Mouse (Mus musculus) hindbrain, postnatal 0 days (tissue): ENCODE results near the gene Gp1ba. TPM values are rescaled to one million over a fixed set of nuclear protein-coding genes. Genes with fewer than 3 reads are reported as not detected.
A peak's percentile ranks its signal among the peaks of the same experiment; 100 is the strongest.

ENCODE experiments used
- ATAC-seq: fragments of 200-750 bp; cut with Nextera tagmentation; 2 replicates; pipeline ENCODE4 v1.8.0; 2017; ENCODE audit warnings: mild to moderate bottlenecking, moderate TSS enrichment, moderate library complexity
- DNase-seq: peaks from one replicate; pipeline ENCODE4 v3.0.0-alpha.2; 2015; ENCODE audit warnings: low spot score
- H3K27ac ChIP-seq: fragments of 300-500 bp; sonication (generic); 2 replicates; pipeline ENCODE4 v1.5.1; 2014; ENCODE audit warnings: mild to moderate bottlenecking
- H3K27me3 ChIP-seq: fragments of 300-500 bp; sonication (generic); 2 replicates; pipeline ENCODE4 v1.6.1; 2014; ENCODE audit warnings: low read length, mixed read lengths; ENCODE audit not compliant: insufficient read depth
- H3K36me3 ChIP-seq: fragments of 300-500 bp; sonication (generic); 2 replicates; pipeline ENCODE4 v1.6.1; 2014; ENCODE audit warnings: low read length, mixed read lengths; ENCODE audit not compliant: insufficient read depth
- H3K4me1 ChIP-seq: fragments of 300-500 bp; sonication (generic); 2 replicates; pipeline ENCODE4 v1.6.1; 2014; ENCODE audit warnings: antibody characterized with exemption, low read length, mixed read lengths; ENCODE audit not compliant: insufficient read depth
- H3K4me2 ChIP-seq: fragments of 300-500 bp; sonication (generic); 2 replicates; pipeline ENCODE4 v1.6.1; 2014; ENCODE audit warnings: low read depth, mild to moderate bottlenecking, low read length, moderate library complexity, mixed read lengths
- H3K4me3 ChIP-seq: fragments of 300-500 bp; sonication (generic); 2 replicates; pipeline ENCODE4 v1.5.1; 2014; ENCODE audit warnings: low read length
- H3K9ac ChIP-seq: fragments of 300-500 bp; sonication (generic); replicated peaks from 2 replicates; pipeline ENCODE4 v1.6.1; 2014; ENCODE audit warnings: mild to moderate bottlenecking, low read length, moderate library complexity, mixed read lengths
- H3K9me3 ChIP-seq: fragments of 300-500 bp; sonication (generic); 2 replicates; pipeline ENCODE4 v1.6.1; 2016; ENCODE audit warnings: low read length, mixed read lengths
- CTCF ChIP-seq: IDR thresholded peaks from 2 replicates; pipeline ENCODE4 v1.5.1; 2016; ENCODE audit warnings: antibody characterized with exemption, control low read depth, low read depth
- WGBS: fragments of 180-500 bp; shearing (Covaris S2); extraction: QIAGEN DNeasy Blood & Tissue Kit; methylation state at CpG from one replicate; pipeline ENCODE4 v1.1.7; 2014; 5-methylcytosine and 5-hydroxymethylcytosine counted together
- polyA plus RNA-seq: library from polyadenylated mRNA; unstranded; fragments of >200 nt; fragmentation: Nextera tagmentation; extraction: Ambion mirVana; gene quantifications from 2 replicates; pipeline ENCODE4 v1.2.1, GENCODE M21; 2015
- total RNA-seq: library from RNA; depleted of rRNA; stranded (reverse); fragments of >200 nt; gene quantifications from 2 replicates; pipeline ENCODE4 v1.2.3, GENCODE M21; 2014

Gene Gp1ba
- total and polyA plus RNA-seq, 2 experiments from 2014 or later: 0.24 TPM; not detected in 1

GRCm38 (mm10) chr11:70668335-70668770, 29.4 kb downstream of the Gp1ba start:
- DNase-seq (no peak), ATAC-seq (no peak)
- no peak for TF ChIP-seq CTCF
- Histone ChIP-seq H3K36me3 (peaks cover 19% of the 10 kb centered on the region), H3K27ac (peak overlapping the region; percentile 98), H3K4me3 (peak overlapping the region; percentile 58), H3K27me3 (no peaks in the 10 kb centered on the region), H3K4me1 (peaks cover 4% of the 10 kb centered on the region; the same call in 1 of the 2 replicates), H3K9ac (peak overlapping the region; percentile 56), H3K9me3 (no peaks in the 10 kb centered on the region), H3K4me2 (peak overlapping the region; percentile 88)
- under 1% methylated on average over 15 of the region's 15 CpGs for WGBS

GRCm38 (mm10) chr11:70668771-70669505, 30.0 kb downstream of the Gp1ba start, which contains the start of gene Spag7:
Spag7 (minus strand) TSS chr11:70669416.
- H3K4me3 ChIP-seq: peak within 1 kb of the TSS; percentile 58
- H3K9me3 ChIP-seq: no peaks in the 10 kb centered on the region
- peaks cover 4% of the 10 kb centered on the region; the same call in 1 of the 2 replicates for H3K4me1 ChIP-seq
- H3K4me2 ChIP-seq: peak within 1 kb of the TSS; percentile 92
- H3K9ac ChIP-seq: peak within 1 kb of the TSS; percentile 73
- H3K36me3 ChIP-seq: peaks cover 14% of the 10 kb centered on the region
- TF ChIP-seq CTCF: no peak; the same call in 1 of the 2 replicates
- WGBS: under 1% methylated on average over 43 of the region's 44 CpGs
- peak; percentile 98 for DNase-seq
- peak; percentile 97 for ATAC-seq
- peak within 1 kb of the TSS; percentile 98 for H3K27ac ChIP-seq
- H3K27me3 ChIP-seq: no peaks in the 10 kb centered on the region

GRCm38 (mm10) chr11:70669582-70670345, 30.8 kb downstream of the Gp1ba start:
- peak overlapping the region; percentile 92 for H3K4me2 ChIP-seq
- H3K27me3 ChIP-seq: no peaks in the 10 kb centered on the region
- WGBS: under 1% methylated on average over 31 of the region's 31 CpGs
- peak overlapping the region; percentile 73 for H3K9ac ChIP-seq
- H3K4me1 ChIP-seq: peaks cover 4% of the 10 kb centered on the region; the same call in 1 of the 2 replicates
- no peaks in the 10 kb centered on the region for H3K9me3 ChIP-seq
- DNase-seq: peak; percentile 83
- ATAC-seq: peak; percentile 38
- H3K4me3 ChIP-seq: peak overlapping the region; percentile 58
- TF ChIP-seq CTCF: peak; percentile 63
- peak overlapping the region; percentile 98 for H3K27ac ChIP-seq
- peaks cover 5% of the 10 kb centered on the region; the same call in 1 of the 2 replicates for H3K36me3 ChIP-seq

- peak overlapping the region; percentile 92 for H3K4me2 ChIP-seq
- no peaks in the 10 kb centered on the region for H3K9me3 ChIP-seq
- no peak for ATAC-seq
- peak overlapping the region; percentile 58 for H3K4me3 ChIP-seq
- H3K27me3 ChIP-seq: no peaks in the 10 kb centered on the region
- TF ChIP-seq CTCF: no peak
- peaks cover 2% of the 10 kb centered on the region; the same call in 1 of the 2 replicates for H3K36me3 ChIP-seq
- 37% methylated on average over 14 of the region's 14 CpGs for WGBS
- peaks cover 4% of the 10 kb centered on the region; the same call in 1 of the 2 replicates for H3K4me1 ChIP-seq
- no peak for DNase-seq
- H3K27ac ChIP-seq: peak overlapping the region; percentile 98
- H3K9ac ChIP-seq: peak overlapping the region; percentile 73
Observed at GRCm38 (mm10) chr11:70670483-70670882, 31.6 kb downstream of the Gp1ba start.

GRCm38 (mm10) chr11:70671333-70672047, 32.6 kb downstream of the Gp1ba start:
- 83% methylated on average over 16 of the region's 16 CpGs for WGBS
- no peak for TF ChIP-seq CTCF
- Histone ChIP-seq H3K36me3 (peaks cover 8% of the 10 kb centered on the region; the same call in 1 of the 2 replicates), H3K27me3 (no peaks in the 10 kb centered on the region), H3K4me3 (no peak overlapping the region), H3K4me2 (no peak overlapping the region), H3K4me1 (peaks cover 4% of the 10 kb centered on the region; the same call in 1 of the 2 replicates), H3K9me3 (no peaks in the 10 kb centered on the region), H3K27ac (no peak overlapping the region), H3K9ac (no peak overlapping the region; the same call in 1 of the 2 replicates)
- DNase-seq (no peak), ATAC-seq (no peak)

- no peaks in the 10 kb centered on the region for H3K27me3 ChIP-seq
- ATAC-seq: no peak
- no peaks in the 10 kb centered on the region for H3K4me1 ChIP-seq
- H3K9me3 ChIP-seq: no peaks in the 10 kb centered on the region
- TF ChIP-seq CTCF: no peak
- DNase-seq: no peak
- H3K4me3 ChIP-seq: no peak overlapping the region
- no peak overlapping the region for H3K4me2 ChIP-seq
- 57% methylated on average over 6 of the region's 6 CpGs for WGBS
- no peak overlapping the region for H3K27ac ChIP-seq
- no peak overlapping the region for H3K9ac ChIP-seq
- peaks cover 16% of the 10 kb centered on the region for H3K36me3 ChIP-seq
Observed at GRCm38 (mm10) chr11:70674014-70674413, 35.1 kb downstream of the Gp1ba start.
